In genomic region chr17:29155355-29156135, GRCm38 (mm10) we compare ENCODE assay signal across 9 mouse cellular contexts. TPM values are rescaled to one million over a fixed set of nuclear protein-coding genes. Genes with fewer than 3 reads are reported as not detected.
DNase-seq lines count a peak whose midpoint lies in the region; ATAC-seq lines count a peak whose summit lies in the region.
"Had no signal": no experiment of that assay in that cellular context is flagged by ENCODE, and none has a peak within 500 bp of the region (broad histone marks: within the 10 kb centered on the region; RNA-seq: fewer than 3 reads in every experiment).

No protein-coding gene starts in this region.

- no peak overlapping the region for H3K4me3 ChIP-seq in forebrain, embryonic 16.5 days (replicated peaks; ENCODE audit: low read length)
- H3K4me3 ChIP-seq in forebrain, embryonic 12.5 days (replicated peaks): no peak overlapping the region
- H3K4me3 ChIP-seq in embryonic facial prominence, embryonic 15.5 days (replicated peaks): no peak overlapping the region
- H3K4me3 ChIP-seq in midbrain, embryonic 16.5 days (ENCODE audit: low read depth, low read length): no peak overlapping the region
- H3K4me3 ChIP-seq: limb, embryonic 12.5 days had no signal

- peaks cover 5% of the 10 kb centered on the region for H3K4me1 ChIP-seq in forebrain, embryonic 16.5 days (replicated peaks; ENCODE audit: control insufficient read depth, insufficient read depth, low read length)
- peaks cover 16% of the 10 kb centered on the region for H3K4me1 ChIP-seq in forebrain, embryonic 12.5 days
- peaks cover 39% of the 10 kb centered on the region for H3K4me1 ChIP-seq in embryonic facial prominence, embryonic 15.5 days
- peaks cover 6% of the 10 kb centered on the region; the same call in 1 of the 2 replicates for H3K4me1 ChIP-seq in midbrain, embryonic 16.5 days (ENCODE audit: control insufficient read depth, insufficient read depth, low read length)
- H3K4me1 ChIP-seq: limb, embryonic 12.5 days had no signal

- intact Hi-C loops in heart, postnatal 36 days (cut with DNase I): no loop called here

- ATAC-seq in forebrain, embryonic 16.5 days: 0 out of 2 replicates have a peak, but pooled peaks have one; percentile 31
- no peak for ATAC-seq in forebrain, embryonic 12.5 days (ENCODE audit: low FRiP score)
- peak; percentile 71 for ATAC-seq in embryonic facial prominence, embryonic 15.5 days (ENCODE audit: insufficient number of reproducible peaks, low FRiP score, low TSS enrichment, low read depth)
- no peak for ATAC-seq in midbrain, embryonic 16.5 days

- no peak overlapping the region for H3K27ac ChIP-seq in forebrain, embryonic 16.5 days (ENCODE audit: low read length)
- no peak overlapping the region for H3K27ac ChIP-seq in forebrain, embryonic 12.5 days
- peak overlapping the region; percentile 83 for H3K27ac ChIP-seq in embryonic facial prominence, embryonic 15.5 days (replicated peaks)
- peak overlapping the region; percentile 12 for H3K27ac ChIP-seq in midbrain, embryonic 16.5 days (ENCODE audit: low read length)
- H3K27ac ChIP-seq: limb, embryonic 12.5 days had no signal

- WGBS in forebrain, embryonic 16.5 days: 52% methylated on average over 12 of the region's 12 CpGs
- WGBS in forebrain, embryonic 12.5 days: 60% methylated on average over 12 of the region's 12 CpGs
- 61% methylated on average over 12 of the region's 12 CpGs for WGBS in embryonic facial prominence, embryonic 15.5 days
- WGBS in midbrain, embryonic 16.5 days: 50% methylated on average over 12 of the region's 12 CpGs

- H3K27me3 ChIP-seq in forebrain, embryonic 16.5 days (replicated peaks; ENCODE audit: control insufficient read depth, insufficient read depth, low read length): no peaks in the 10 kb centered on the region
- no peaks in the 10 kb centered on the region for H3K27me3 ChIP-seq in forebrain, embryonic 12.5 days
- H3K27me3 ChIP-seq in embryonic facial prominence, embryonic 15.5 days: no peaks in the 10 kb centered on the region
- H3K27me3 ChIP-seq in midbrain, embryonic 16.5 days (ENCODE audit: control insufficient read depth, insufficient read depth, low read depth, low read length): no peaks in the 10 kb centered on the region
- H3K27me3 ChIP-seq: limb, embryonic 12.5 days had no signal

- H3K9me3 ChIP-seq in forebrain, embryonic 16.5 days (ENCODE audit: control insufficient read depth, low read length): no peaks in the 10 kb centered on the region
- H3K9me3 ChIP-seq in forebrain, embryonic 12.5 days: no peaks in the 10 kb centered on the region
- no peaks in the 10 kb centered on the region for H3K9me3 ChIP-seq in embryonic facial prominence, embryonic 15.5 days (replicated peaks)
- H3K9me3 ChIP-seq in midbrain, embryonic 16.5 days (replicated peaks; ENCODE audit: control insufficient read depth, low read length, poor library complexity, severe bottlenecking): no peaks in the 10 kb centered on the region
- H3K9me3 ChIP-seq: limb, embryonic 12.5 days had no signal

- H3K36me3 ChIP-seq in forebrain, embryonic 16.5 days (ENCODE audit: control insufficient read depth, insufficient read depth): no peaks in the 10 kb centered on the region
- no peaks in the 10 kb centered on the region for H3K36me3 ChIP-seq in forebrain, embryonic 12.5 days (replicated peaks)
- H3K36me3 ChIP-seq in embryonic facial prominence, embryonic 15.5 days: no peaks in the 10 kb centered on the region
- no peaks in the 10 kb centered on the region for H3K36me3 ChIP-seq in midbrain, embryonic 16.5 days (ENCODE audit: control insufficient read depth, insufficient read depth, low read length)
- H3K36me3 ChIP-seq: limb, embryonic 12.5 days had no signal

- H3K9ac ChIP-seq in forebrain, embryonic 16.5 days (replicated peaks; ENCODE audit: low read depth, low read length): no peak overlapping the region
- H3K9ac ChIP-seq in forebrain, embryonic 12.5 days: no peak overlapping the region
- no peak overlapping the region for H3K9ac ChIP-seq in embryonic facial prominence, embryonic 15.5 days
- H3K9ac ChIP-seq in midbrain, embryonic 16.5 days (ENCODE audit: low read depth, low read length): no peak overlapping the region
- H3K9ac ChIP-seq: limb, embryonic 12.5 days had no signal

- DNase-seq in CD4-positive helper T cell, adult 2 months (ENCODE audit: low read depth, low spot score): peak; percentile 64
- no peak for DNase-seq in urinary bladder, postnatal 4 days (ENCODE audit: low spot score in 2 of 2)
- DNase-seq in heart, postnatal 36 days: no peak
- no peak for DNase-seq in adrenal gland, adult 8-10 months

- H3K4me2 ChIP-seq in forebrain, embryonic 16.5 days (ENCODE audit: low read length): no peak overlapping the region
- no peak overlapping the region for H3K4me2 ChIP-seq in forebrain, embryonic 12.5 days
- H3K4me2 ChIP-seq in embryonic facial prominence, embryonic 15.5 days (replicated peaks): no peak overlapping the region; the same call in 1 of the 2 replicates
- no peak overlapping the region for H3K4me2 ChIP-seq in midbrain, embryonic 16.5 days (ENCODE audit: low read length)
- H3K4me2 ChIP-seq: limb, embryonic 12.5 days had no signal

RNA-seq across cellular contexts. Expression of gene Rab44, which starts 41.6 kb away (rescaled TPM):
- polyA plus RNA-seq in forebrain, embryonic 16.5 days (2015; fragmentation: Nextera tagmentation; extraction: Ambion mirVana): not detected in 2 replicates
- polyA plus RNA-seq in forebrain, embryonic 12.5 days (2016; fragmentation: Nextera tagmentation; extraction: Ambion mirVana): 0.09 TPM in 1 of 2 replicates, not detected in the other
- polyA plus RNA-seq in embryonic facial prominence, embryonic 15.5 days (2015; fragmentation: Nextera tagmentation; extraction: Ambion mirVana): 3.4 and 4.5 TPM in 2 replicates
- polyA plus RNA-seq in midbrain, embryonic 16.5 days (2015; fragmentation: Nextera tagmentation; extraction: Ambion mirVana): 0.08 and 0.17 TPM in 2 replicates
- total RNA-seq in heart, postnatal 36 days (2021): under 1 TPM; 0.43 to 0.50 TPM
- total RNA-seq in adrenal gland, adult 8-10 months (2022): under 1 TPM; 0.15 to 0.87 (median 0.39) TPM

Comparison
In these comparisons a context has a peak if more than half of its experiments do, and no peak if none do; other contexts are left out.
1. ATAC-seq: peak in forebrain, embryonic 16.5 days (single experiment) and embryonic facial prominence, embryonic 15.5 days (single experiment); none in forebrain, embryonic 12.5 days (single experiment) and midbrain, embryonic 16.5 days (single experiment).
2. H3K27ac ChIP-seq: peak in embryonic facial prominence, embryonic 15.5 days (single experiment) and midbrain, embryonic 16.5 days (single experiment); none in forebrain, embryonic 16.5 days (single experiment) and forebrain, embryonic 12.5 days (single experiment).